17 mouse cellular contexts compared by ENCODE assay signal in genomic region chr7:36767501-36768092, GRCm38 (mm10).
"Had no signal": no experiment of that assay in that cellular context is flagged by ENCODE, and none has a peak within 500 bp of the region (broad histone marks: within the 10 kb centered on the region; RNA-seq: fewer than 3 reads in every experiment).

No protein-coding gene starts in this region.

- H3K27me3 ChIP-seq: limb, embryonic 13.5 days; liver, embryonic 12.5 days; liver, embryonic 15.5 days; midbrain, embryonic 12.5 days; midbrain, embryonic 15.5 days had no signal

- DNase-seq: kidney, adult 18-20 months; kidney, adult 9 months; kidney, postnatal 14 days; kidney, postnatal 4 days; liver; lung, adult 2 months; thymus, adult 2 months; thymus, postnatal 14 days; thymus, postnatal 4 days had no signal

- H3K9me3 ChIP-seq: limb, embryonic 10.5 days; liver, embryonic 12.5 days; liver, embryonic 15.5 days; midbrain, embryonic 12.5 days; midbrain, embryonic 15.5 days had no signal

- H3K4me3 ChIP-seq: limb, embryonic 10.5 days; limb, embryonic 13.5 days; liver, embryonic 12.5 days; liver, embryonic 15.5 days; midbrain, embryonic 12.5 days; midbrain, embryonic 15.5 days; myocyte had no signal

- H3K4me2 ChIP-seq: limb, embryonic 13.5 days; liver, embryonic 12.5 days; liver, embryonic 15.5 days; midbrain, embryonic 12.5 days; midbrain, embryonic 15.5 days had no signal

- H3K4me1 ChIP-seq: limb, embryonic 10.5 days; liver, embryonic 12.5 days; liver, embryonic 15.5 days had no signal

- H3K9ac ChIP-seq: limb, embryonic 13.5 days; liver, embryonic 12.5 days; liver, embryonic 15.5 days; midbrain, embryonic 12.5 days; midbrain, embryonic 15.5 days had no signal

- ATAC-seq: hindbrain, embryonic 16.5 days; liver, embryonic 12.5 days; midbrain, embryonic 15.5 days had no signal

- H3K27ac ChIP-seq: limb, embryonic 10.5 days; limb, embryonic 13.5 days; liver, embryonic 12.5 days; liver, embryonic 15.5 days; midbrain, embryonic 12.5 days; midbrain, embryonic 15.5 days had no signal

- H3K36me3 ChIP-seq: liver, embryonic 15.5 days; midbrain, embryonic 15.5 days had no signal
